In genomic region chr9:99141171-99141570, GRCm38 (mm10) we compare ENCODE assay signal across 9 mouse cellular contexts. TPM values are rescaled to one million over a fixed set of nuclear protein-coding genes. Genes with fewer than 3 reads are reported as not detected.
DNase-seq lines count a peak whose midpoint lies in the region; ATAC-seq lines count a peak whose summit lies in the region.
"Had no signal": no experiment of that assay in that cellular context is flagged by ENCODE, and none has a peak within 500 bp of the region (broad histone marks: within the 10 kb centered on the region; RNA-seq: fewer than 3 reads in every experiment).

No protein-coding gene starts in this region.

- peak overlapping the region; percentile 83 for H3K4me2 ChIP-seq in heart, embryonic 14.5 days (ENCODE audit: low read length)
- peak overlapping the region; percentile 66 for H3K4me2 ChIP-seq in neural tube, embryonic 11.5 days (ENCODE audit: low read depth)
- H3K4me2 ChIP-seq in liver, embryonic 12.5 days, result peak overlapping the region; percentile 92

- no peaks in the 10 kb centered on the region for H3K9me3 ChIP-seq in heart, embryonic 14.5 days (ENCODE audit: control insufficient read depth, low read length)
- H3K9me3 ChIP-seq in neural tube, embryonic 11.5 days (ENCODE audit: control insufficient read depth, low read length), result no peaks in the 10 kb centered on the region
- H3K9me3 ChIP-seq in liver, embryonic 12.5 days (replicated peaks), result no peaks in the 10 kb centered on the region

- 40% methylated on average over 3 of the region's 3 CpGs for WGBS in heart, embryonic 14.5 days
- 46% methylated on average over 3 of the region's 3 CpGs for WGBS in neural tube, embryonic 11.5 days
- 13% methylated on average over 3 of the region's 3 CpGs for WGBS in liver, embryonic 12.5 days (ENCODE audit: insufficient replicate concordance)

- no peak for ATAC-seq in heart, embryonic 14.5 days (ENCODE audit: insufficient number of reproducible peaks, insufficient read depth, low FRiP score, low read depth)
- no peak for ATAC-seq in neural tube, embryonic 11.5 days (ENCODE audit: insufficient read depth, low FRiP score, low TSS enrichment)
- ATAC-seq in liver, embryonic 12.5 days, result no peak

- no peak overlapping the region for H3K27ac ChIP-seq in heart, embryonic 14.5 days (replicated peaks in 1 of 2; ENCODE audit: control insufficient read depth in 1 of 2, insufficient read depth in 1 of 2, low read depth in 2 of 2, low read length in 2 of 2)
- no peak overlapping the region for H3K27ac ChIP-seq in neural tube, embryonic 11.5 days (ENCODE audit: low read depth, low read length)
- peak overlapping the region; percentile 86 for H3K27ac ChIP-seq in liver, embryonic 12.5 days

- no peak overlapping the region for H3K9ac ChIP-seq in heart, embryonic 14.5 days (ENCODE audit: low read length)
- H3K9ac ChIP-seq in neural tube, embryonic 11.5 days (ENCODE audit: low read length), result no peak overlapping the region
- H3K9ac ChIP-seq in liver, embryonic 12.5 days, result peak overlapping the region; percentile 80

- H3K36me3 ChIP-seq in heart, embryonic 14.5 days (ENCODE audit: control insufficient read depth, insufficient read depth, low read length), result no peaks in the 10 kb centered on the region
- no peaks in the 10 kb centered on the region for H3K36me3 ChIP-seq in neural tube, embryonic 11.5 days (ENCODE audit: control insufficient read depth, insufficient read depth, low read length)
- no peaks in the 10 kb centered on the region for H3K36me3 ChIP-seq in liver, embryonic 12.5 days

- H3K4me1 ChIP-seq in heart, embryonic 14.5 days (ENCODE audit: control insufficient read depth in 2 of 2, insufficient read depth in 2 of 2, low read length in 2 of 2), result peaks cover 0 to 15% of the 10 kb centered on the region in 2 experiments; a peak in 2 of 4 replicates
- H3K4me1 ChIP-seq in neural tube, embryonic 11.5 days (ENCODE audit: control insufficient read depth, insufficient read depth, low read length), result no peaks in the 10 kb centered on the region
- peaks cover 64% of the 10 kb centered on the region for H3K4me1 ChIP-seq in liver, embryonic 12.5 days

- peak overlapping the region in 1 of 2 experiments; percentile 81; a peak in 1 of 4 replicates for H3K4me3 ChIP-seq in heart, embryonic 14.5 days (ENCODE audit: control insufficient read depth in 1 of 2, insufficient read depth in 1 of 2, low read depth in 1 of 2, low read length in 2 of 2)
- H3K4me3 ChIP-seq in neural tube, embryonic 11.5 days (ENCODE audit: low read depth, low read length), result no peak overlapping the region
- peak overlapping the region; percentile 92 for H3K4me3 ChIP-seq in liver, embryonic 12.5 days

- DNase-seq in heart, adult 8-10 months (ENCODE audit: low spot score), result no peak
- no peak for DNase-seq in neural tube, embryonic 11.5 days (ENCODE audit: low spot score)
- DNase-seq in neural tube, embryonic 10.5 days (ENCODE audit: extremely low spot score, low spot score), result no peak
- no peak for DNase-seq in adrenal gland, postnatal 36 days
- no peak for DNase-seq in T-cell, adult 2 months (ENCODE audit: low spot score)
- DNase-seq in gastrocnemius, adult 8-10 months (ENCODE audit: low spot score in 2 of 2), result no peak
- DNase-seq: layer of hippocampus, adult 9-11 months had no signal

- no peaks in the 10 kb centered on the region for H3K27me3 ChIP-seq in heart, embryonic 14.5 days (ENCODE audit: control insufficient read depth, insufficient read depth, low read length)
- H3K27me3 ChIP-seq in neural tube, embryonic 11.5 days (ENCODE audit: control insufficient read depth, insufficient read depth, low read length), result no peaks in the 10 kb centered on the region
- 0 out of 2 replicates have a peak, but pooled peaks cover 5% of the 10 kb centered on the region for H3K27me3 ChIP-seq in liver, embryonic 12.5 days (replicated peaks)

RNA-seq across cellular contexts. Expression of gene Pik3cb, which starts 0.8 kb away (rescaled TPM):
- polyA plus RNA-seq in heart, embryonic 14.5 days (2014; fragmentation: Nextera tagmentation; extraction: Ambion mirVana), result 1.5 and 2.1 TPM in 2 replicates
- total RNA-seq in heart, adult 8-10 months (2022), result 10 to 100 TPM; 11.9 to 12.9 (median 12.3) TPM
- polyA plus RNA-seq in neural tube, embryonic 11.5 days (2014; fragmentation: Nextera tagmentation; extraction: Ambion mirVana), result 1.4 and 1.8 TPM in 2 replicates
- 4.8 and 5.1 TPM in 2 replicates for polyA plus RNA-seq in liver, embryonic 12.5 days (2016; fragmentation: Nextera tagmentation; extraction: Ambion mirVana)
- 10 to 100 TPM; 16.9 to 18.3 TPM for total RNA-seq in adrenal gland, postnatal 36 days (2021)
- 1 to 10 TPM; 5.8 to 7.7 (median 6.6) TPM for total RNA-seq in gastrocnemius, adult 8-10 months (2022)
